Mouse (Mus musculus): ENCODE data around the gene Plb1. TPM values are rescaled to one million over a fixed set of nuclear protein-coding genes. Genes with fewer than 3 reads are reported as not detected.

The Plb1 gene
- polyA plus RNA-seq, 1 experiment from 2014 or later: 1.2 TPM

GRCm38 (mm10) chr5:32206726-32207125 lies 25.8 kb upstream of the Plb1 start:
- no peak overlapping the region for H3K4me2 ChIP-seq
- no peaks in the 10 kb centered on the region for H3K27me3 ChIP-seq
- 77% methylated on average over 2 of the region's 2 CpGs for WGBS
- ATAC-seq (ENCODE audit: insufficient number of reproducible peaks, insufficient read depth, low FRiP score, low TSS enrichment, low read depth): no peak
- H3K4me1 ChIP-seq: peaks cover 7% of the 10 kb centered on the region
- no peak overlapping the region for H3K4me3 ChIP-seq
- H3K27ac ChIP-seq: no peak overlapping the region
- H3K36me3 ChIP-seq: no peaks in the 10 kb centered on the region
- no peak overlapping the region for H3K9ac ChIP-seq
- no peaks in the 10 kb centered on the region for H3K9me3 ChIP-seq

DNA sequence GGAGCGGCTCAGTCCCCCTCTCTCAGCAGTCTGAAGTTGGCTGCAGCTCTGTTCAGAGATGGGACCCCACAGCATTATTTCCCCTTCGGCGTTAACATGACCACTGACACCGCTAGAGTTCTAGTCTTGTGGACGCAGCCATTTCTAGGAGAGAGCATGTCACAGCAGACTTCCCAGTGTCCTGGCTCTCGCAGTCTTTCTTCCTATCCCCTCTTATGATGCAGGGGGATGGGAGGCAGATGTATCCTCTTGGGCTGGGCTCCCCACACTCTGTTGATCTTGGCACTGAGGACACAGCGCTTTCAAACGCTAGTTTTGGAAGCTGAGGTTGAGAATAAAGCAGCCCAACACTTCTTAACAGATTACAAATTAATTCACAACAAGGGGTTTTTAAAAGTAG lies 24.0 kb upstream of the Plb1 start:
- Histone ChIP-seq H3K4me2 (no peak overlapping the region), H3K9ac (no peak overlapping the region), H3K27ac (no peak overlapping the region), H3K4me1 (peaks cover 7% of the 10 kb centered on the region), H3K27me3 (no peaks in the 10 kb centered on the region), H3K36me3 (no peaks in the 10 kb centered on the region), H3K9me3 (no peaks in the 10 kb centered on the region), H3K4me3 (no peak overlapping the region)
- ATAC-seq (ENCODE audit: insufficient number of reproducible peaks, insufficient read depth, low FRiP score, low TSS enrichment, low read depth): no peak
- 79% methylated on average over 8 of the region's 8 CpGs for whole genome bisulfite sequencing

- Histone ChIP-seq H3K4me3 (no peak overlapping the region), H3K27me3 (no peaks in the 10 kb centered on the region), H3K4me2 (no peak overlapping the region), H3K36me3 (no peaks in the 10 kb centered on the region), H3K9ac (no peak overlapping the region), H3K27ac (no peak overlapping the region), H3K9me3 (no peaks in the 10 kb centered on the region), H3K4me1 (peaks cover 12% of the 10 kb centered on the region)
- WGBS: 22% methylated on average over 2 of the region's 2 CpGs
- no peak for ATAC-seq (ENCODE audit: insufficient number of reproducible peaks, insufficient read depth, low FRiP score, low TSS enrichment, low read depth)
Observed at GRCm38 (mm10) chr5:32211011-32211410, 21.5 kb upstream of the Plb1 start.

DNA sequence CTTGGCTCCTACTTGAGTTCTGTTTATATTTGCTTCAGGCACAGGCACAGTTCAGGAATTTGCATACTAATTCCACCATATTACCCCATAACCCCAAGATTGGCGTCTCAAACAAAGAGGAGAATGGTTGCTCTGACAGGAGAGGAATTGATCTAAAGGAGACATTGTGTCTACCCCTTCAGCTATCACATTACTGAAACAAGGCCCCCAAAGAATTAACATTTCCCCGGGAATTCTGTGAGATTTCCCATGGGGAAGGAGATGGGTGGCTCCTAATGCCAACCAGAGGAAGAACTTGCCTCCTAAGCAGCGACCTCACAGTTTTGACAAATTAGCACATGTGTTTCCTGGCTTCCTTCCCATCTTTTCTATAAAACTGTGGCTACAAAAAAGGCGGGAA lies 18.8 kb upstream of the Plb1 start:
- WGBS: 39% methylated on average over 4 of the region's 4 CpGs
- H3K4me1 ChIP-seq: peaks cover 14% of the 10 kb centered on the region
- H3K9ac ChIP-seq: no peak overlapping the region
- H3K4me3 ChIP-seq: no peak overlapping the region
- no peak overlapping the region for H3K27ac ChIP-seq
- H3K4me2 ChIP-seq: no peak overlapping the region
- H3K36me3 ChIP-seq: no peaks in the 10 kb centered on the region
- H3K27me3 ChIP-seq: no peaks in the 10 kb centered on the region
- H3K9me3 ChIP-seq: no peaks in the 10 kb centered on the region
- ATAC-seq (ENCODE audit: insufficient number of reproducible peaks, insufficient read depth, low FRiP score, low TSS enrichment, low read depth): no peak

DNA sequence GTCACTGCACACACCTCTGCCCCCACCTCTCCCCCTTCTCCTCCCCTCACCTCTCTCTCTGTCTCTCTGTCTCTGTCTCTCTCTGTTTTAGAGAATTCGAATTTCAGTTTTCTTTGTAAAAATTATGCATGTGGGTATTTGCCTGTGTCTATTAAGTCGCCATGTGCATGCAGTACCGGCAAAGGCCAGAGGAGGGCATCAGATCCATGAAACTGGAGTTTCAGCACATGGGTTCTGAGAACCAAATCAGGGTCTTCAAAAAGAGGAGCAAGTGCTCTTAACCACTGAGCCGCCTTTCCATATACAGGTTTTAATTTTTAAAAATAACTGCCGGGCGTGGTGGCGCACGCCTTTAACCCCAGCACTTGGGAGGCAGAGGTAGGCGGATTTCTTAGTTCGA lies 17.0 kb upstream of the Plb1 start:
- H3K27ac ChIP-seq: no peak overlapping the region
- 77% methylated on average over 10 of the region's 10 CpGs for WGBS
- no peak for ATAC-seq (ENCODE audit: insufficient number of reproducible peaks, insufficient read depth, low FRiP score, low TSS enrichment, low read depth)
- no peaks in the 10 kb centered on the region for H3K36me3 ChIP-seq
- H3K9me3 ChIP-seq: no peaks in the 10 kb centered on the region
- no peak overlapping the region for H3K4me3 ChIP-seq
- peaks cover 14% of the 10 kb centered on the region for H3K4me1 ChIP-seq
- no peak overlapping the region for H3K4me2 ChIP-seq
- H3K9ac ChIP-seq: no peak overlapping the region
- no peaks in the 10 kb centered on the region for H3K27me3 ChIP-seq

DNA sequence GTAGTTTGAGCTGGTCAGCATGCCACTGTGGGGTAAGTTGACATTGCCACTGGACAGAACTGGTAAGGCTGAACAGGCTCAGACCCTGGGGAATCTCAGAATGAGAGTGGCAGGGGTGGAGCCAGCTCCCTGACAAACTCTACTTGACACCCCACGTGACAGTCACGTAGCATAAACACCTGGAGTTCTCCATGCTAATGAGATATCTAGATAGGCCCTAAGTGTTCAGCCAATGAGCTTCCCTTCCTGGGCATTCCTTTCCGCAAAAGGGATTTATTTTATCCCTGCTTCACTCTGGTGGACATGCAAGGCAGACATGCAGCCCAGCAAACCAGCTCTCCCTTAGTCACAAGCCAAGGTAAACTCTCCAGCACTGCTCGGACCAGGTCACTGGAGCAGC lies 16.0 kb upstream of the Plb1 start:
- no peak overlapping the region for H3K4me3 ChIP-seq
- H3K4me2 ChIP-seq: no peak overlapping the region
- WGBS: 63% methylated on average over 4 of the region's 4 CpGs
- H3K36me3 ChIP-seq: no peaks in the 10 kb centered on the region
- no peak overlapping the region for H3K27ac ChIP-seq
- no peaks in the 10 kb centered on the region for H3K9me3 ChIP-seq
- peaks cover 8% of the 10 kb centered on the region for H3K4me1 ChIP-seq
- H3K9ac ChIP-seq: no peak overlapping the region
- H3K27me3 ChIP-seq: no peaks in the 10 kb centered on the region
- no peak for ATAC-seq (ENCODE audit: insufficient number of reproducible peaks, insufficient read depth, low FRiP score, low TSS enrichment, low read depth)

DNA sequence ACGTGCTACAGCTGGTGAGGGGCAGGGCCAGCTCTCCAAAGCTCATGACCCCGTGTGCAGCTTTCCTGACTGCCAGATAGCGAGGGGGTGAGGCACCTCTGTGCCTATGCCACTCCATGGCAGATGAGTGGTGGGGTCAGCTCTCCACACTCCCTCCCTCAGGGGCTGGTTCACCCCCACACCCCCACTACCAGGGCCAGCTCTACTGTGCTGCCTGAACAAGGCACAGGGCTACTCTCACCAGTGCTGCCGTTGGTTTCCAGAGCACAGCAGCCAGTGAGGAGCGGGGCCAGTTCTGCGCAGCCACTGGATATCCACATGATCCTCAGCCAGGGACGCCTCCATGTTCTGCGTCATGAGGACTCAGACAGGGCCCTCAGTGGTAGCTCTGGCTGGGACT lies 15.0 kb upstream of the Plb1 start:
- no peak overlapping the region for H3K27ac ChIP-seq
- ATAC-seq (ENCODE audit: insufficient number of reproducible peaks, insufficient read depth, low FRiP score, low TSS enrichment, low read depth): 0 out of 2 replicates have a peak, but pooled peaks have one; percentile 43
- no peaks in the 10 kb centered on the region for H3K27me3 ChIP-seq
- WGBS: 79% methylated on average over 8 of the region's 8 CpGs
- no peak overlapping the region for H3K4me3 ChIP-seq
- H3K4me1 ChIP-seq: peaks cover 8% of the 10 kb centered on the region
- H3K9ac ChIP-seq: no peak overlapping the region
- H3K9me3 ChIP-seq: no peaks in the 10 kb centered on the region
- H3K4me2 ChIP-seq: no peak overlapping the region
- no peaks in the 10 kb centered on the region for H3K36me3 ChIP-seq

GRCm38 (mm10) chr5:32230372-32230771 lies 2.1 kb upstream of the Plb1 start:
- Histone ChIP-seq H3K9ac (no peak overlapping the region), H3K27me3 (no peaks in the 10 kb centered on the region), H3K36me3 (no peaks in the 10 kb centered on the region), H3K4me2 (no peak overlapping the region), H3K27ac (no peak overlapping the region), H3K9me3 (no peaks in the 10 kb centered on the region), H3K4me3 (no peak overlapping the region), H3K4me1 (0 out of 2 replicates have a peak, but pooled peaks cover 8% of the 10 kb centered on the region)
- ATAC-seq (ENCODE audit: insufficient number of reproducible peaks, insufficient read depth, low FRiP score, low TSS enrichment, low read depth): no peak
- 33% methylated on average over 4 of the region's 4 CpGs for WGBS

DNA sequence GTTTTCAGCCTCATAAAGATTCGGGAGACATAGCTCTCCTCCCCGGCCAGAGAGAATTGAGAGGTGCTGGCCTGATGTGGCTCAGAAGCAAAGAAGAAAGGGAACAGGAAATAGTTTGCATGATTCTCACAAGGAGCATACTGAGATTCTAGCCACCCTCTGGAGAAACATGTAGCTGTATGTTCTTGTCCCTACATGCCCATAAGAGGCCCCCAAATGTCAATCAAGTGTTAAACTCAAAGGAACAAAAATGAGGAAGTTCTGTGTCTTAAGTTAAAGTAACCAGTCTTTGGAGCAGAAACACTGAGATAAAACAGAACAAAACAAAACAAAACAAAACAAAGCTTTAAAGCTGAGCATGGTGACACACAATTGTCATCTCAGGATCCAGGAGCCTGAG lies 6.8 kb downstream of the Plb1 start:
- no peak for ATAC-seq (ENCODE audit: insufficient number of reproducible peaks, insufficient read depth, low FRiP score, low TSS enrichment, low read depth)
- 81% methylated on average over 2 of the region's 2 CpGs for WGBS
- H3K4me3 ChIP-seq: no peak overlapping the region

GRCm38 (mm10) chr5:32240741-32241140 lies 8.2 kb downstream of the Plb1 start:
- Histone ChIP-seq H3K27me3 (no peaks in the 10 kb centered on the region), H3K9me3 (no peaks in the 10 kb centered on the region), H3K4me3 (no peak overlapping the region), H3K9ac (no peak overlapping the region), H3K27ac (no peak overlapping the region), H3K4me2 (no peak overlapping the region), H3K4me1 (no peaks in the 10 kb centered on the region), H3K36me3 (no peaks in the 10 kb centered on the region)
- WGBS: 55% methylated on average over 2 of the region's 2 CpGs
- ATAC-seq (ENCODE audit: insufficient number of reproducible peaks, insufficient read depth, low FRiP score, low TSS enrichment, low read depth): no peak

More for the DNA sequence above, 6.8 kb downstream of the Plb1 start:
- H3K27me3 ChIP-seq: no peaks in the 10 kb centered on the region
- no peaks in the 10 kb centered on the region for H3K9me3 ChIP-seq
- no peak overlapping the region for H3K9ac ChIP-seq
- no peak overlapping the region for H3K27ac ChIP-seq
- H3K4me1 ChIP-seq: no peaks in the 10 kb centered on the region
- H3K4me2 ChIP-seq: no peak overlapping the region
- H3K36me3 ChIP-seq: no peaks in the 10 kb centered on the region

- H3K4me2 ChIP-seq: no peak overlapping the region
- no peaks in the 10 kb centered on the region for H3K27me3 ChIP-seq
- H3K9me3 ChIP-seq: no peaks in the 10 kb centered on the region
- H3K27ac ChIP-seq: no peak overlapping the region
- H3K9ac ChIP-seq: no peak overlapping the region
- no peak overlapping the region for H3K4me3 ChIP-seq
- H3K4me1 ChIP-seq: no peaks in the 10 kb centered on the region
- H3K36me3 ChIP-seq: no peaks in the 10 kb centered on the region
- WGBS: 81% methylated on average over 7 of the region's 7 CpGs
- ATAC-seq (ENCODE audit: insufficient number of reproducible peaks, insufficient read depth, low FRiP score, low TSS enrichment, low read depth): no peak
Observed at GRCm38 (mm10) chr5:32243286-32243885, 10.9 kb downstream of the Plb1 start.

DNA sequence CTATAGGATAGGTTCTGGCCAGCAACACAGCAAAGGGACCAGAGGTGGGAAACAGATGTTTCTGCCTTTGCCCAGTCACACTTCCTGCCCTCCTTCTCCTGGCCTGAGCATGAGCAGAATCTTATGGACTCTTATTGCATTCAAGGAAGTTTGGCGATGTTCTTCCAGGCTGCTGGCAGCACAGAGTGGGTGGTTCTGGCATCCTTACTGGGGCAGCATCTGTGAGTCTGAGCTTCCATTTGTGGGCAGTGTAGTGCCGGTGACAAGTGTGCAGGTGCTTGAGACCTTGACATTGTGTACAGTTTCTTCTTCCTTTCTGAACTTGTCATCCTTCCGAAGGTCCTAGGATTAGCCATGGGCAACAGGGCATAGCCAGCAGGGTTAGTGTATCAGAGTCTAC lies 12.9 kb downstream of the Plb1 start:
- WGBS: 91% methylated on average over 3 of the region's 3 CpGs
- Histone ChIP-seq H3K9me3 (no peaks in the 10 kb centered on the region), H3K36me3 (no peaks in the 10 kb centered on the region), H3K4me2 (no peak overlapping the region), H3K4me1 (no peaks in the 10 kb centered on the region), H3K27me3 (no peaks in the 10 kb centered on the region), H3K9ac (no peak overlapping the region), H3K27ac (no peak overlapping the region), H3K4me3 (no peak overlapping the region)
- no peak for ATAC-seq (ENCODE audit: insufficient number of reproducible peaks, insufficient read depth, low FRiP score, low TSS enrichment, low read depth)

All from embryonic facial prominence, embryonic 13.5 days (tissue).